Mouse (Mus musculus): ENCODE measurements around the gene Ank2.
"Not testable (repeated sequence)": the region's sequence is repeated elsewhere in the genome, so short reads cannot be mapped to it uniquely, and the experiment has no call there.

Gene Ank2

DNA sequence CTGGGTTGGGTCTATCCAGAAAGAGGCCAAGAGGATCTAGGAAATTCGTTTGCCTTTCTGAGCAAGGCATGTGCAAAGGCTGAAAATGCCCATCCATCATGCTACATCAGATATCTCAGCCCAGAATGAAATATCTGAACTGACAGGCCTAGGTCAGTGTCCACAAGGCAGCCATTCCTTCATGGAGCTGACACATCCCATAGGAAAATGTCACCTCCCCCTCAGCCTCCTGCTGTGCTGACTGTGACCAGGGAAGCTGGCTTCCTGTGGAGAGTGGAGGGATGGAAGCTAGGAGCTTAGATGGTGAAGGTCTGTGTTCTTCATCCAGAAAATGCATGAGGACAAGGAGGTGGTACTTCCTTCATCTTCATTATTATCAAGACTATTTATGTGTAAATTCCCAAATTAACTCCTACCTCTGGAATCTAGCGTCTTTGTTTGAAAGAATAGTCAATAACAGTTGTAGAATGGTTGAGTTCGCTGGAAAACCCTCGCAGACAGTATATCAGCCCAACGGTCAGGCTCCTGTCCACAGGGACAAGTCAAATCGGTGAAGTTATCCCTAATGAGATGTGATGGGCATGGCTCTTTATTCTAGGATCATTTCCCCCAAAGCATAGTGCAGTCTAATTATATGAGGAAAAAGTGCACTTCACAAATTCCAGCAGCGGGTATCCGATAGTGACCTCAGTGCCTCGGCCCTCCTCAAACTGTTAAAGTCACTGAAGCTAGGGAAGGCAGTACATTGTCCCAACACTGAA lies 148.4 kb downstream of the Ank2 start:
- DNase-seq: no peak

DNA sequence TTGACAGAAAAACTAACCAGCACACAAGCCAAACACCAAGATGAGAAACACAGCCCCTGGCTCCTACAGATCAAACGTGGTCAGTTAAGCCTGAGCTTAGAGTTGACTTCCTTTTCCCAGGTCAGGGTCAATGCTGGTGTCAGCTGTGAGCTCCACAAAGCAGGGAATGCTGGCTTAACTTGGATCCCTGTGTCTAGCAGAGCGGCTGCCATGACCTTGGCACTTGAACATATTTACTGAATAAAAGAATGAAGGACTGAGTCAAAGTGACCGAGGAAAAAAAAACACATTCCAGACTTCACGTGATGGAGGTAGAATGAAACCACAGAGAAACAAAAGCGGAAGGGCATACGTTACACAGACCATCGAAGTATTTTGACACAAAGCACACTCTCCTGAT lies 150.2 kb downstream of the Ank2 start:
- DNase-seq: no peak

DNA sequence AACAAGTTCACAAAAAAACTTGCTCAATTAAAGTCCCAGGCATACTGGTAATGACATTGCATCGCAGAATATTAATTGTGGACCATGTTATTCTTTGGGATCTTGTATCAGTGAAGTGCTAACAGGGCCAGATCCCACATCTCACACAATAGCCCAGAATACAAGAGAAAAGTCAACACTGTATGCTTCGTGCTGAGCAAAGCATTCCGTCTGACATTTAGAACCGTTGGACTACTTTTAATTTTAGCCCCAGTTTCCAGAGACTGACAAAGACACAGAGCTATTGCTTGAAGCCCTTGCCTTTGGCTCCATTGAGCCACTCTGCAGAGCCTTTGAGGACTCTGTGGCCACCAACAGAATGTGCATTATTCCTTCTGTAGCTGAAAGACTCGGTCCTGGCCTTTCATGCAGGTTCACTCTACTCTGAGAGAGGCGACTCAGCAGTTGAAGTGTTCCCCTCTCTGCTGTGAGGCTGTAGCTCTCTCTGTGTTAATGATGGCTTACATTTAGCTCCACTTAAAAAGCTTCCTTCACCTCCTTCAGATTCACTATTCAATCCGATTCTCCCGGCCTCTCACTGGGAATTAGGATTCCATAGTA lies 153.2 kb downstream of the Ank2 start:
- no peak for DNase-seq

DNA sequence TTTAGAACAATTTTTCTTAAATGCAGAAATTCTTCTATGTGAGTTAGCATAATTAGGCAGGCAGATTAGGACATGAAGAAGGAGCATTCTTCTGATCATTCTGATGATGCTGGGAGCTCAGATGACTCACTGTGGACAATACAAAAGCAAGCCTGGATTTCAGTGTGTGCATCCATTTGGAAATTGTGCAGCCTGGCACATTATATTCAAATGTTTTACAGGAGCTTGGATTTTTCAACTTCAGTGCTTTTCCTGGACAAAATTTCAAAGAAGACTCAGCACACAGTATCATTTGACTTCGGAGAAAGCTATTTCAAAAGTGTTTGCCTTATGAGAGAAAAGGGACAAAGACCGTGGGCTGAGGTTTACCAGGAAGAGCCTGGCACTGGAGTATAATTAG lies 157.8 kb downstream of the Ank2 start:
- DNase-seq: no peak

DNA sequence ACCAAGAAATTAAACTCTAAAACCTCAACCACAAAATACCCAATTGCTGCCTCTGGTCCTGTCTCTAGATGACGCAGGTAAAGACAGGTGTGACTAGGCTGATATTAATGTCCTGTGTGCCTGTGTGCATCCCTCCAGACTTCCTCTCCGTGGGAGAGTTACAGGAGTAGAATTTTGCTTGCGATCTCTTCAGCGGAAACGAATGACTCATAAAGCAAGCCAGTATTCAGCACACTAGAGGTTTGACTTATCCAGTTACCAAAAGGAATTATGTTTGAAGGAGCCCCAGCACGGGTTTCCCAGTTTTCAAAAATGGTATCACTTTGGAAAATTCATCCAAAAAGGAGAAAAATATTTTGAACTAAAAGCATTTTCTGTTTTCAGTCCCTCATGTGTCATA lies 164.3 kb downstream of the Ank2 start:
- no peak for DNase-seq

DNA sequence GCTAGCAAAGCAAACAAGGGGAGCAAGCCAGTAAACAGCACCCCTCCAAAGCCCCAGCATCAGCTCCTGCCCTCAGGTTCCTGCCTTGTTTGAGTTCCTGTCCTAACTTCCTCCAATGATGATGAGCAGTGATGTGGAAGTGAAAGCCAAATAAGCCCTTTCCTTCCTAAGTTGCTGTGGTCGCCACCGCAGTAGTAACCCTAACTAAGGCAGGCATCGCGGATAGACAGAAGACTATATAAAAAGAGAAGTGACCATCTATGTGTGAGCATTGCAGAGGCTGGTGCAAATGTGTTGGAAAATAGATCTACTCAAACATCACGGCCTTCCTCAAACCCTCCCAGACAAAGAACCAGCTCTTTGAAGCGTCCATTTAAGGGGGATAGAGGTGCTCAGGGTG lies 167.6 kb downstream of the Ank2 start:
- no peak for DNase-seq

DNA sequence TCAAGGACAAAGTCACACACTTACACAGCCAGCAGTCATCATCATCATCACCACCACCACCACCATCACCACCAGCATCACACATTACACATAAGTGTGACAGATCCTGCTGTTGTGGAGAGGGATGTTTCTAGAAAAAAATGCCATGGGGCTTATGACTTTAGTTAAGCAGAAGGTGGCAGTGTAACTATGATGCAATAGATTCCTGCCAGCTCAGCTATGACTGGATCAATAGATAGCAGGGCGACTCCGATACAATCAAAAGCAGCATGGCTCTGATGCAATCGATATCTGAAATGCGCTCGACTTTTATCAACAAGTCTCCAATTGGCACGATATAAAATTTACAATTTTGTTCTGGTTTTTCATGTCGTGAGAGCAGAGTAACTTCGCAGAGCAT lies 172.8 kb downstream of the Ank2 start:
- no peak for DNase-seq

DNA sequence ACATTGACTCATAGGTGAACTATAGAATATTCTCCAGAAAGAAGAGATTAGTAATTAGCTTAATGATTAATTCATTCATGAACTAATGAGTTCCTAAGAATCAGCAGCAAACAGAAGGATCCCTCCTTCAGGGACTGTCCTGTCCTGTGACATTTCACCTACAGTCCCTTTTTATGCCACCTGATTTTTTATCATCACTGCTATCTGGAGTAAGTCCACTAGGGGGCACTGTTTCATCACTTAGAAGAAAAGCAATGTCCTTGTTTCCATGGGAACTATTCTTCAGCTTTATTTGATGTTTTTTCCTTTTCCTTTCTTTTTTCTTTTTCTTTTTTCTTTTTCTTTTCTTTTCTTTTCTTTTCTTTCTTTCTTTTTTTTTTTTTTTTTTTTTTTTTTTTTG lies 176.3 kb downstream of the Ank2 start:
- DNase-seq: peak; percentile 59

DNA sequence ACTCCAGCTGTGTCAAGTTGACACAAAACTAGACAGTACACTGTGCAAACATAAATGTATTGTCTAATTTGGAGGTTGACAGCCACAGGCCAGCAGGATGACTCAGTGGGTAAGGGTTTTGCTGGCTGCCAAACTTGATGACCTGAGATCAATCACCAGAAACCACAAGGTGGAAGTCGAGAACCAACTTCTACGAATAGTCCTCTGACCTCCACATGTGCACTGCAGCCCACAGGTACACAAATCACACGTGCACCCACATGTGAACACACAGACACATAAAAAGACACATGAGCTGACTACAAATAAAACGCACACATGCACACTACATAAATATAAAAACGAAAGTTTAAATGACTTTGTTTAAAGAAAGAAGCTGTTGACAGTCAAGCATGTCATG lies 177.5 kb downstream of the Ank2 start:
- DNase-seq: no peak

DNA sequence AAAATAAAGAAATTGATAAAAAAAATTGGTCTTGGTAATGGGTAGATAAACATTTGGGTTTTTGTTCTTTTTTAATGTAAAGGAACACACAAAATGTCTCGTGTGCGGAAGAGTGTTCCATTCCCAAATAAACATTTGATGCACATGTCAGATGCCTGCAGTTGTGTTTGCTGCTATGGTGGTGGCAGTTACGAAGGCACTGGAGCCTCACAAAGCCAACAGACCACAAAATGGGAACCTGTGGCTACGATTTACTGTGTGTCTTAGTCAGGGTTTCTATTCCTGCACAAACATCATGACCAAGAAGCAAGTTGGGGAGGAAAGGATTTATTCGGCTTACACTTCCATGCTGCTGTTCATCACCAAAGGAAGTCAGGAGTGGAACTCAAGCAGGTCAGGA lies 178.1 kb downstream of the Ank2 start:
- not testable (repeated sequence) for DNase-seq

DNA sequence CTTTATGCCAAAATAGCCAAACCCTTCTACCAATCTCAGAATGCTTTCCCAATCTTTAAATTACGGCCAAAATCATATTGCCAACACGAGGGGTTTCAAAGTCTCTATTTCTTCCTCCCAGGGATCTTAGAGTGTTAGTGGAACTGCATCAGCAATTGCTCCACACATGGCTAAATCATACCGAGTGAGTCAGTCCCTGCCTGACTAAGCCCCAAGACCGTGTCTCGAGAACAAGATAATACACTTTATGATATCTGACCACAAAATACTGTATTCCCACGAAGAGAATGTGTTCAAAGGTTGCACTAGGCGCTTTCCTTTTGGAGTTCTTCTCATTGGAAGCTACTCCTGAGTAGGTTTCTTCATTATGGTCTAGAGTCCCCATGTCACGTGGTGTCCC lies 178.8 kb downstream of the Ank2 start:
- no peak for DNase-seq

DNA sequence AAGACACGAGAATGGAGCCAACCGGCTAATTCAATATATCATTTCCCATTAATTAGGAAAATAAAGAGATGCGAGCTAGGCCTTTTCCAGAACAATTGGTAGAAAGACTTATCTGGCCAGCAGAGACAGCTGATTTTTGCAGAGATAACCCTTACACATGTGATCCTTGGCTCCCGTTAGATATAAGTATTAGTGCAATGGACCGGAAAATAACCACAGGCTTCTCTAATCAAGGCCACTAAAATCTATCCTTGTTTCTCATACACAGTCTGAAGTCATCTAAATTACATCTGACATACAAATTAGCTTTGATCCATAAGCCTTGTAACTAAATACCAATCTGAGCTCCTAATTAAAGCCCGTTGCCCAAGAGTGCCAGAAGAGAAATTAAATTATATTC lies 181.5 kb downstream of the Ank2 start:
- DNase-seq: no peak

DNA sequence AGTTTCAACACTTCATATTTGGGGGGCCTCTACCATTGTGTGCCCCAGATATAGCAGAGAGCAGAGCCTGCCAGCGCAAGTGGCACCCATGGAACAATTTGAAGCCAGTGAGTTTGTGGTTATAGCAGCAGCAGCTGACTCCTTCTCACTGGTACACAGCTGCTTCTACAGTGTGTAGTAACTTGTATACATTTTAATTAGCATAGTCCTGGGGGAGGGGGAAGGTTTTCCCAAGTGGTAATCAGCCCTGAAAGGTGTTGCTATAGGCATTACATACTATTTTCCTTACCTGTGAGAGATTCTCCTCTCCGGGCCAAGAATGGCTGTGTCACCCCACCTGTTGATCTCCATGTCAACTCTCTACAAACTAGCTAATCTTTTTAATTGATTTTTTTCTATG lies 182.4 kb downstream of the Ank2 start:
- no peak for DNase-seq

DNA sequence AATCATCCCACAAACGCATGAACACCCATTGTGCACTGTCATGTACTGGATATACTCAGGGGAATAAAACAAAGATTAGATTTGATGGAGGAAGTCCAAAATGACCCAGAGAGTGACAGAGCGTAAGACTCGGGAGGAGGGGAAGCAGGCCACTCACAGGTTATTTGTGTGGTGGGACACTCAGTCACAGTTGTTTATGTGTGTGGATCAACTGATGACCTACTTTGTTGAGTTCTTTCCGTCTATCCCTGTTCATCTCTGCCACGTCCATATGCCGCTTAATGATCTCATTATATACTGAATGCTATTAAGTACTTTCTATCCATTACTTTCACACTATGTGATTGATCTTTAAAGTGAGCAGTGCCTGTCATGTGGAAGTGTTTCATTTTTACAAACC lies 187.6 kb downstream of the Ank2 start:
- no peak for DNase-seq

DNA sequence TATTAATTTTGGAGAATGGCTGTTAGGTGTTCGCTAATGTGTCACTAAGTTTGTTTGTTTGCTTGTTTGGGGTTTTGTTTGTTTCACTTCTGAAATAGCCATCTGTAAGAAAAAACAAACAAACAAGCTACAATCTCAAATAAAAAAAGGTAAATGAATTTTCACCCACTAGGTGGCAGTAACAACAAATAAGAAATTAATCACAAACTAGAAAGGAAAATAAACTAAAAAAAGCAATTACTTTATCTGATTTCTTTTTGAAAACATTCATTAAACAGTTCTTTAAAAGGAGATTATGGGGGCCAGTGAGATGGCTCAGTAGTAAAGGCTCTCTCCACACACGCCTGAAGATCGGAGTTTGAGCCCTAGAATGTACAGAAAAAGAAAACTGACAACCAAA lies 189.1 kb downstream of the Ank2 start:
- DNase-seq: no peak

DNA sequence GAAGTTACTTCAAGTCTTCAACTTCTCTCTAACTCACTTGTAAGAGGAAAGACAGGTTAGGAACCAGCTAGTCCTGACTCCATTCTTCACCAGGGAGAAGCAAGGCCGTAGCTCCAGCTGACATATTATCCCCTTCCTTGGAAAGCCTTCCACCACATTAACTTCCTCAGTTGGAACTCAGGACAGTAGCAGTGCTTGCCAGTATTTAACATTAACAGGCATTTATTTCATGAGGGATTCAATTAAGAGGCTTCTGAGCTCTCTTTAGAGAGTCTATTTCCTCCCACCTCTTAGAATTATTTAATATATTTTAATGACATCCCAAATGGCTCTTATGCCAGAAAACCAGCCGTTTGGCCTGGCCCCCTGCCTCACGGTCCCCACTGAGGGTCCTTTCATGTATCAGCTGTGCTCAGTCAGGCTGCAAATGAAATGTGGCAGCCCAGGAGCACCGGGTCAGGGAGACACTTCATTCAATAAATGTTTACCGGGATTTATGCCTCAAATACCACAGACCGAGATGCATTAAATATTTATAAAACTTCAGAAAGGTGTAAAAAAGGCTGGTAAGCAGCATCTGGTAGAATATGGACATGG lies 195.1 kb downstream of the Ank2 start:
- DNase-seq: no peak

DNA sequence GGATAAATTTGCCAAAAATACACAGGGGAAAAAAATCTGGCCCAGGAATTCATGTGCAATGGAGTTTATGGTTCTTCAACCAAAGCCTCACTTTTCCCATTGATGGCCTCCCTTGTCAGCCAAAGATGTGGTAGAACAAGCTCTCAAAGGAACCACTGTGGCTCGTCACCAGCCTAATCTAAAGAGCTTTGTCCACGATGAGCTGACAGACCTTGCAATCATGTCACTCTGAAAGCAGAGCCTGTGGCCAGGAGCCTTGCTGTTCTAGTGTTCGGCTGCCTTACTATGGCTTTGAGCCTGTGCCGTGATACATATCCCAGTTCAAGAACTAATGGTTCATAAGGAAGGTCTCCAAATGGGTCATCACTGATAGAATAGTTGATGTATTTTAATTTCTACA lies 196.1 kb downstream of the Ank2 start:
- no peak for DNase-seq

DNA sequence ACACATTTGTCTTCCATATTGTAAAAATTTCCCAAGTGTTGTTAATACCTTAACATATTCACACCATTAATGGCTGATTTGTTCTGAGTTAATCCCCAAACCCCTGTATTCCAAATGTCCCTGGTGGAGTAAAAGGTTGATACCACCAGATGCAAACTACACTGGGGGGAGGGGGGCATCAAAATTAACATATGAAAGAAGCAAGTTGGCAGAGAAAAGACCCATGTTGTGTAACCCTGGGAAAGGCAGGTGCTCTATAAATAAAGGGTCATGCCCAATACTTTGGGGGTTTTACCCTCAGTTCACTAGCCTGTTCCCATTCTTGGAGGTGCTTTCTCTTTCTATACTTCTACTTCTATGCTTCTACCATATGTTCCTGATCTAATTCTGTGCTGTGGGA lies 198.4 kb downstream of the Ank2 start:
- DNase-seq: no peak

DNA sequence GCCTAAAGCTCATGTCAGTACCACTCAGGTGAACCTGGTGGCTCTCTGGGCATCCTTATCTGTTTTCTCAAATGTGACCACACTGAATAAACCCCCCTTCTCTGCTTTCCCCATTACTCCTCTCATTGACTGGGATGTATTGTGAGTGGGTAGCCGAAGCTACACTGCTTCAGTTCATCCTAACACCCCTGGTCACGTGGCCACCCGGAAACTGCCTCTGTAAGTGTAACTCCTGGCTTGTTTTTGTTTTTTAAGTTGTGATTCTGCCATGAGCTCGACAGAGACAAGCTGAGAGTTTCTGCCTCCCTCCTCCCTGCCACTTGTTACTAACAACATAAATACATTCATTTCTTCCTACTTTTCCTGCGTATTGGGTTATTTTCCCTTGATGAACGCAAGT lies 203.2 kb downstream of the Ank2 start:
- DNase-seq: no peak

DNA sequence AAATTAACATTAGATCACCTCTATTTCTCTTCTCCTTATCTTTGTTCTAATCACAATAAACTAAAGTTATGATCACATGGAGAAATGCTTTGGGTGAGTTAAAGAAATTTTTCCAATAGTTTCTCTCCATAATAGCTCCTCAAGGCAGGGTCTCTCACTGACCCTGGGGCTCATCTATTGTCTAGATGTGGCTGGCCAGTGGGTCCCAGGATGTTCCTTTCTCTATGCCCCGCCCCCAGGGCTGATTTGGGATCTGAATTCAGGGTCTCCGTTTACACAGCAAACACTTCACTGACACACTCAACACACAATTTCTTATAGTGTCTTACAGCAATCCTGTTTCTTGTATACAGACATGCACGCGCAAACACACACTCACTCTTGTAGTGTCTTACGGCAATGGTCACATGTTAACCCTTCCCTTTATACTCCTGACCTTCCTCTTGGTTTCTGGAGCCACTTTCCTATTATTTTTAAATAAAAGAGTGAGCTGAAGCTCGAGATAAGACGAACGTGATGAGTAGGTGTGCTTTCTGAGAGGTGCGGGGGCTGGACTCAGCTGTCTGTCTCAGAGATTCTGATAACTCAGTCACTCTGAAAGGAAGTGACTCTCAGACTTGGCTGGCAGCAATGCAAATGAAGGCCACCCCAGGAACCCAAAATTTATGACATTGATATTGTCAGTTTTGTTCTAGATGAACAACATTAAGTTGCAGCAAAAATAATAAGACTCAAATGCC lies 204.4 kb downstream of the Ank2 start:
- no peak for DNase-seq

DNA sequence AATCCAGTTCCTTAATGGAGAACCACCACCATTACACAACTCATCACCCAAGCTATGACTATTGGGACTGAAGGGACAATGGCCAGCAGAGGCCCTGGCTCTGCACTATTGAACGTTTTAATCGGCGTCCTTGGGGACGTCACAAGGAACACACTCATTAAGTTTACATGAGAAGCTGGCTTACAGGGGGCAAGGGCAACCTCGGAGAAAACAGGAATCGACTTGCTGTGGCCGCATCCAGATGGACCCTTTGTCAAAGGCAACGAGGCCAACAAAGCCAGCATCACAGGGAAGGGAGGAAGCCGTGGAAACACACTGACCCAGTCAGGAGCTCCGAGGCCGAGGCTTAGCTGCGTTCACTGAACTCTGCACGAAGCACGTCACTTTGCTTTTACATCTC lies 205.1 kb downstream of the Ank2 start:
- DNase-seq: no peak

DNA sequence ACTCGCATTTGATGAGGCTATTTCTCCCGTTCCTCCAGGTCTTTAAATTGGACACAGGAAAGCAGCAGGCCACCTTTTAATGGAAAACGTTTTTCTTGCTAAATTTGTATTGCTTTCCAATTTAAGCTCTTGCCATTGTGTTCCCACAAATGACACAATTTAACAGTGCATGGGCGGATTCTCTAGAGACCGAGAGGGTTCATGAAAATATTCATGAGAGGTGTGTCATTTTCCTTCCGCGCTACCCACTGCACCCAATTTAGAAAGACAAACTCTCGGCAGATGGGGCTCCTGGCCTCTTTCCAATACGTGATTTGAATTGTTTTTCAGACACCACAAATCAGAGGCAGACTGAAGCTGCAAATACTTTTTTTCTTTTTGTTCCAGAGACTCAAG lies 205.7 kb downstream of the Ank2 start:
- DNase-seq: no peak

DNA sequence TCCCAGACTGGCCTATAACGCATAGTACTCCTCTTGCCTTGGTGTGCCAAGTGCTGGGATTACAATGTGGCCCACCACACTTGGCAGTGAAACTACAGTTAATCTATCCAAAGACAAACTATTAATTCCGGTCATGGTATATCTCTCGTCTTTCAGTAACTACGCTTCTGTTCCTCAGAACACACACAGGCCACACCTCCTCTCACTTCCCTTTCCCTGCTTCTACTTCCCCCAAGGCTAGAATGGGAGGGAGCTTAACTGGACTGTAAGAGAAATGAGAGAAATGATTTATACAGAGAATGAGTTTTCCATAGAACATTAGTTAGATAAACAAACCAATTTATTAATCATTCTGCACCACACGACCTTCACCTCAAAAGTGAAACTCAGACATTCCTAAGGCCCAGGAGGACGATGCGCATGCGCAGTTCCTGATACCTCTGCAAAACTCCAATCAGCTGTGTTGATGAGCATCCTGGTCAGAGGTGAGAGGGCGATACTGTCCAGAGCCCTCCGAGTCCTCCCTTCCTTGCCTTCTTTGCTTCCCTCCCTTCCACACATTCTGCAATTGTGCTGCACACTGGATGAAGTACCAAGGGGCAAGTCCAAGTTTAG lies 206.2 kb downstream of the Ank2 start:
- no peak for DNase-seq

DNA sequence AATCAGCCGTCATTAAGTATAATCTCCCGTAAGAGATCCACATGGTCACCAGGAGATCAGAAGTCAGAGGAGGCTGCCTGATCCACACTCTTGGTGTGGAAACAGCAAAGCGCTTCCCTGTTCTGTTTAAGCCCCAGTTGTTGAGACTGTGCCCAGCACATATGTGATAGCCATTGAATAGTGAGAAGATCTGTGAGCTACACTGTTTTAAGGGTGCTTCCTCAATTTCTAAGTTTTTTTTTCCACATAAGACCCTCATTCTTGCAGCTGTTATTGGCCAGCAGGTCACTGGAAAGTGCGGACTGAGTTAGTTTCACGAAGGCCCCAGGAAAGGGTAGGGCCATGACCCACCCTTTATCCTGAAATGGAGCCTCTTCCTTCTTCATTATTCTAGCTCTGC lies 216.9 kb downstream of the Ank2 start:
- no peak for DNase-seq

All from lung, postnatal 10 days (tissue).